Mouse (Mus musculus) cerebellum, adult 2 months (tissue): ENCODE measurements around the gene Cpeb1. TPM values are rescaled to one million over a fixed set of nuclear protein-coding genes. Genes with fewer than 3 reads are reported as not detected.

ENCODE experiments used
- DNase-seq, 2 experiments: peaks; one replicate each; pipeline ENCODE4 v3.0.0; 2021
- H3K27ac ChIP-seq: fragments of 200-500 bp; 2 replicates; pipeline ENCODE4 v1.5.1; 2012; ENCODE audit warnings: low read length, control low read depth, inconsistent platforms; ENCODE audit not compliant: insufficient read depth
- H3K27me3 ChIP-seq: fragments of 200-500 bp; 2 replicates; pipeline ENCODE4 v1.6.1; 2012; ENCODE audit warnings: inconsistent platforms, mild to moderate bottlenecking, low read length, moderate library complexity; ENCODE audit not compliant: control insufficient read depth, insufficient read depth
- H3K4me1 ChIP-seq: fragments of 200-500 bp; 2 replicates; pipeline ENCODE4 v1.6.1; 2011; ENCODE audit warnings: low read length; ENCODE audit not compliant: control insufficient read depth, insufficient read depth
- H3K4me3 ChIP-seq: fragments of 200-500 bp; replicated peaks from 2 replicates; pipeline ENCODE3; 2011; ENCODE audit warnings: mild to moderate bottlenecking, low read depth, low read length, control low read depth; ENCODE audit not compliant: insufficient read depth
- CTCF ChIP-seq: fragments of 200-500 bp; IDR thresholded peaks from 2 replicates; pipeline ENCODE4 v1.5.1; 2011; ENCODE audit warnings: low read depth, mild to moderate bottlenecking, control low read depth, low read length, moderate library complexity, borderline replicate concordance; ENCODE audit not compliant: insufficient read depth
- POLR2A ChIP-seq: fragments of 200-500 bp; IDR thresholded peaks from 2 replicates; pipeline ENCODE4 v1.6.1; 2011; ENCODE audit warnings: low read length, control low read depth, borderline replicate concordance; ENCODE audit not compliant: insufficient read depth
- WGBS: fragments of 180-500 bp; shearing (Covaris S2); methylation state at CpG from one replicate; pipeline ENCODE4 v1.1.7; 2018; 5-methylcytosine and 5-hydroxymethylcytosine counted together
- polyA plus RNA-seq: library from polyadenylated mRNA; depleted of rRNA; stranded (reverse); fragments of >200 nt; gene quantifications from 2 replicates; pipeline ENCODE4 v1.2.3, GENCODE M21; 2012

Gene Cpeb1
- polyA plus RNA-seq, 1 experiment: 89.6 TPM

DNA sequence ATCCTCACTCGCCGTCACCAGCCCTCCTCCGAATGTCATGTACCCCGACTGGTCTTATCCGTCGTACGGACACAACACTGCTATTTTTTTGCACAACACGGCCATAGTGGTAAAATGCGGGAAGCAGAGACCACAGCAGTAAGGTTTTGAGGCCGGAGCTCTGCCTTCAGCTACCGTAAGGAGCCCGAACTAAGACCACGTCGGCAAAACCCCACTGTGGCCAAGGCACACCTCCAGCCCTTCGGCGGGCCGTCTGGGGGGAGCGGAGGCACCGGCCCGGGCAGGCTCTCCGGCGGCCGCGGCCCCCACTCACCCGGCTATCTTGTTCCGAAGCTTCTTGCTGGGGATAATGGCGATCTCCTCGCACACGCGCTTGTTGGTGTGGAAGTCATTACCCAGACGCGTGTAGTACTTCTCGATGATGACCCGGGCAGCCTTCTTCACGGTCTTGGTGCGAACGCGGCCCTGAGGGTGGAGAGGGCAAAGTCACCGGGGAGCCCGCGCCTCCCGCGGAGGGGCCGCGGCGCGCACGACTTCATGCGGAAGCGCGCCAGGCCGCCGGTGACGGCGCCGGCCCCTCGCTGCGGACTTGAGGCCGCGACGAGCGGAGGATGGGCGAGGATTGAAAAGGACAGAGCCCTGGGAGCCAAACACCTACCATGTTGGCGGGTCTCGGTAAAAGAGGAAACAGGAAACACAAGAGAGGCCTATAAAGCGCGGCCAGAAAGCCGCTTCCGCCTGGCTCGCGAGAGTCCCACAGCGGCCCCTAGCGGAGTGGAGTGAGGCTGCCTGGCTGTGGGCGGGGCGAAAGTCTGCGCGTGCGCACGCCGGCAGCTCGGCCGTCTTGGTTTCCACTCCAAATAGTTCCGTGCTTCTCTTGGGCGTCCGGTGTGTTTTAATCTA lies 110.5 kb downstream of the Cpeb1 start, which contains the start of gene Rps17:
Gene Rps17 (minus strand): TSS at position 711 of the 903 bp plus-strand sequence.
- Histone ChIP-seq H3K4me1 (peaks cover 10% of the 10 kb centered on the region), H3K27ac (peak within 1 kb of the TSS; percentile 35; the same call in 1 of the 2 replicates), H3K27me3 (no peaks in the 10 kb centered on the region), H3K4me3 (peak within 1 kb of the TSS; percentile 100)
- WGBS: under 1% methylated on average over 85 of the region's 85 CpGs
- peak; percentile 94 to 99 for DNase-seq
- TF ChIP-seq CTCF (peak; percentile 75), POLR2A (peak; percentile 75; the same call in 1 of the 2 replicates)

DNA sequence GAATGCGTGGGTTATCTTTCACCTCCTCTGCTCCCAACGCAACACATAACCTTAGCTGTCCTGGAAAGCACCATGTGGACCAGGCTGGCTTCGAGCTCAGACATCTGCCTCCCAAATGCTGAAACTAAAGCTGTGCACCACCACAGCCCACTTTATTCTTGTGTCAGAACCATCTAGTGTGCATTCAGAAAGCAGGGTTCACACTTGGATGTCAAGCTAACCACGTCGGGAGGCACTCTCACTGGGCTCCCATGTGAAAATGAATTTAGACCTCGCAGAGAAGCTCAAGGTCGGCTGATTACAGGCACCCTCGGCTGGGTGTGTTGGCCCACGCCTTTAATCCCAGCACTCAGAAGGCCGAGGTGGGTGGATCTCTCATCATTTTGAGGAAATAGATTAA lies 111.4 kb downstream of the Cpeb1 start:
- WGBS: 4% methylated on average over 10 of the region's 10 CpGs
- Histone ChIP-seq H3K27me3 (no peaks in the 10 kb centered on the region), H3K4me1 (peaks cover 10% of the 10 kb centered on the region), H3K4me3 (peak overlapping the region; percentile 100), H3K27ac (no peak overlapping the region)
- TF ChIP-seq CTCF (no peak), POLR2A (no peak)
- DNase-seq: no peak

DNA sequence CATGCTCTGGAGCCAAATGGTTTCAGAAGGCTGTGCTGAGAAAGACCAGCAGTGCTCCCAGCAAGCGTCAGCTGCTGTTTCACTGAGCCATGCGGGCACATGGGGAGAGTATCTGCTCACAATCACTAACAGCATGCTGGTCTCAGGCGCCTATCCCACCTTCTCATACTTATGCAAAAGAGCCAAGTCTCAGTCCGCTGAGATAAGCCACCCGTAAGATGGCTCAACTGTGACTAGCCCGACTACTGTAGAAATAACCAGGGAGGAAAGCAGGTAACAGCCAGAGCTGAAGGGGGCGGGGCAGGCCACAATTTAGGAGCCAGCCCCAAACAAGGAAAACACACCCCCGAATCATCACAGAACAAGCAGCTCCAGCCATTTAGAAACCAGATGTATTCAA lies 111.9 kb downstream of the Cpeb1 start:
- no peaks in the 10 kb centered on the region for H3K27me3 ChIP-seq
- WGBS: 13% methylated on average over 8 of the region's 8 CpGs
- DNase-seq: no peak
- peaks cover 10% of the 10 kb centered on the region for H3K4me1 ChIP-seq
- H3K4me3 ChIP-seq: peak overlapping the region; percentile 100
- no peak overlapping the region for H3K27ac ChIP-seq
- TF ChIP-seq POLR2A (no peak), CTCF (no peak)

DNA sequence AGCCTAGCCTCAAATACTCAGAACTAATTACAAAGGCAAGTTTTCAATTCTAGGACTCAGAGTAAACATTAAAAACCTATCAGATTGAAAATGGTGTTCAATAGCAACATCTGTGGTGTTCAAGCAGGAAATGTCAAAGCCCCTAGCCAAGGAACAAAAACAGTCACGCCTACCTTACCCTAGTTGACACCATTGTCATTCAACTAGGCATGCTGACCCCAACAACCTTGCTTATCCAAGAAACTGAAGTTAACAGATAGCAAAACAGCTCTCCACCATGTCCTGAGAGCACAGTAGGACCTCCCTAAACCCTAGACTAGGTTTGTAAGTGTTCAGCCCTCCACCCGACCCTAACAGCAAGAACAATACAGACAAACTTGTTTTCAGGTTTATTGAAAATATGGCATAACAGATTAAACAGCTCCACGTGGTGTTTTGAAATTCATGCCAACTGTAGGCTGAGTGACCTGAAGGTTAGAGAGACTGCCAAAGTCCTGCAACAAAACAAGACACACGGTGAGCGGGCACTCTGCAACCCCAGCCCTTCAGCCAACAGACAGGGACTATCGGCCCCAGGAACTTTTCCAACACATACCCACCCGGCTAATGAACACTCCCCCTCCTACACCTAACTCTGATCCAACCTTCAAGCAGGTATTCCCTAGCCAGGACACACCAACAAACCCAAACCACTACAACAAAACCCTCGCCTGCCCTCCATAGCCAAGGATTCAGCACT lies 112.7 kb downstream of the Cpeb1 start:
- Histone ChIP-seq H3K4me3 (no peak overlapping the region), H3K27ac (no peak overlapping the region), H3K4me1 (peaks cover 10% of the 10 kb centered on the region), H3K27me3 (no peaks in the 10 kb centered on the region)
- TF ChIP-seq CTCF (no peak), POLR2A (no peak)
- no peak for DNase-seq
- 25% methylated on average over 8 of the region's 8 CpGs for WGBS

DNA sequence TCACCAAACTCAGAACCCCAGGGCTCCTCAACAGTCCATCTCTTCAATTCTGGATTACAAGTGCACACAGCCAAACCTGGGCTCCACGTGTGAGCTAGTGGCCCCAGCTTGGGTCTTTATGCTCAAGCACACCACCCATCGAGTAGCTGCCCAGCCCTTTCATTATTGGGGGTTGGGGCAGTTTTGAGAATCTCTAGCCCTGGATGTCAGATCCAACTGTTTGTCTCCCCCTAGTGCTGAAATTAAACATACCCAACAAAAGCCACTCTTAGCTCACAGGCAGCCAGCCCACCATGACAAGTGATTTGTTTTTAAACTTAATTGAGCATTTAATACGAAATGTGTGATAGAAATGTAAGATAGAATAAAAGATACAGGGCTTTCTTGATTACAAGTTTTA lies 113.7 kb downstream of the Cpeb1 start:
- TF ChIP-seq CTCF (peak; percentile 33; the same call in 1 of the 2 replicates), POLR2A (no peak)
- Histone ChIP-seq H3K4me1 (peaks cover 10% of the 10 kb centered on the region), H3K27ac (no peak overlapping the region), H3K4me3 (no peak overlapping the region), H3K27me3 (no peaks in the 10 kb centered on the region)
- no peak for DNase-seq
- WGBS: 26% methylated on average over 3 of the region's 3 CpGs

DNA sequence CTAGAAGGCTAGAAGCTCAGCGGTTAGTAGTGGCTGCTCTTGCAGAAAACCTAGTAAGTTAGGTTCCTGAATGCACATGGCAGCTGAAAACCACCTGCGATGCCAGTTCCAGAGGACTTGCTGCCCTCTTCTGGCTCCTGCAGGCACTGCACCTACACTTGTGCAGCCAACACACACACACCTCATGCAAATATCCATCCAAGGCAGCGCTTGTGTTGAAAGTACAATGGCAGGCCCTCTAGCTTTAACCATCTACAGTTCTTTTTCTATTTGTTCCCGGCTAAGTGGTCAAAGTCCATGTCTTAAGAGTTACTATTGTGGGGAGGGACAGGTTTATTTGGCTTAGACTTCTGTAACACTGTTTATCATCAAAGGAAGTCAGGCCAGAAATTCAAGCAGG lies 115.5 kb downstream of the Cpeb1 start:
- Histone ChIP-seq H3K4me1 (peaks cover 10% of the 10 kb centered on the region), H3K4me3 (no peak overlapping the region), H3K27me3 (no peaks in the 10 kb centered on the region), H3K27ac (no peak overlapping the region)
- no peak for DNase-seq
- TF ChIP-seq POLR2A (no peak), CTCF (peak; percentile 66)
- WGBS: 81% methylated on average over 4 of the region's 4 CpGs

DNA sequence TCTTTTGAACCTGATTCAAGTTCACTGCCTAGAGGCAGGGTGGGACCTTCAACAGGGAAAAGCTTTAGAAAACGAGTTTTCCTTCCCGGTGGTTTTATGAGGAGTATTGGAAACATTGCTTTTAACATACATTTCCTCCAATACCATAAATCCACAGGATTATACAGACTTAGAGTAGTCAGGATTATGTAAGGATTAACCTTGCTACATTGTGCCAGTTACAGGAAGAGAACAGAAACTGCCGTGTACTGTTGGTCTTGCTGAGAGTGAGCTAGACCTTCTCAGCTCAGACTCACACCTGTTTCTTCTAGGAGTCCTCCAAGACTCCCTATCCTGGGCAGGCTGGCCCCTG lies 116.8 kb downstream of the Cpeb1 start:
- Histone ChIP-seq H3K27me3 (no peaks in the 10 kb centered on the region), H3K27ac (no peak overlapping the region), H3K4me3 (no peak overlapping the region), H3K4me1 (peaks cover 5% of the 10 kb centered on the region; the same call in 1 of the 2 replicates)
- no peak for DNase-seq
- WGBS: 78% methylated on average over 3 of the region's 3 CpGs
- no peak for TF ChIP-seq CTCF
- no peak for TF ChIP-seq POLR2A
